Mouse (Mus musculus): ENCODE results near the gene Aym1. TPM values are rescaled to one million over a fixed set of nuclear protein-coding genes. Genes with fewer than 3 reads are reported as not detected.
"Not testable (repeated sequence)": the region's sequence is repeated elsewhere in the genome, so short reads cannot be mapped to it uniquely, and the experiment has no call there.

The Aym1 gene
- polyA plus RNA-seq, 1 experiment from 2014 or later: not detected

DNA sequence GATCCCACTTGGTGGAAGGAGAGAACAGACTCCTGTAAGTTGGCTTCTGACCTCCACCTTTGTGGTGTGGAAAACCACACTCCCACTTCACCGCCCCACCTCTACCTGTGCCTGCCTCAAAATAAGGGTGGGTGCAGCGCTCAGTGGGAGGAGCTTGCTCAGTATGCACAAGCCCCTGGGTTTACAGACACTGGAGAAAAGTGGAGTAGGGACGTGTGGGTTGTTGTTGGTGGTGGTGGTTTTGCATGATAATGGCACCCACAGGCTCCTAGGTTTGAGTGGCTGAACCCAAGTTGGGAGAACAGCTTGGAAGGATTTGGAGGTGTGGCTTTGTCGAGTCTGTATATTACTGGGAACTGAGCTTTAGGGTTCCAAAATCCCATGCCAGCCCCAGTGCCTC, 24.2 kb upstream of the Aym1 start:
- no peaks in the 10 kb centered on the region for H3K9me3 ChIP-seq (ENCODE audit: control insufficient read depth, low read length)
- no peak overlapping the region for H3K4me2 ChIP-seq (ENCODE audit: low read depth, low read length)
- WGBS: 61% methylated on average over 4 of the region's 4 CpGs
- ATAC-seq (ENCODE audit: low read depth): no peak
- no peaks in the 10 kb centered on the region for H3K36me3 ChIP-seq (ENCODE audit: control insufficient read depth, insufficient read depth, low read length)
- H3K4me3 ChIP-seq (ENCODE audit: low read depth, low read length): no peak overlapping the region
- H3K27me3 ChIP-seq (ENCODE audit: control insufficient read depth, insufficient read depth, low read length): peaks cover 19% of the 10 kb centered on the region
- peaks cover 4% of the 10 kb centered on the region; the same call in 1 of the 2 replicates for H3K4me1 ChIP-seq (ENCODE audit: control insufficient read depth, insufficient read depth, low read length)
- H3K27ac ChIP-seq (ENCODE audit: low read depth, low read length): no peak overlapping the region
- no peak overlapping the region for H3K9ac ChIP-seq (replicated peaks; ENCODE audit: low read depth, low read length)

- ATAC-seq (ENCODE audit: low read depth): no peak
- Histone ChIP-seq H3K4me3 (ENCODE audit: low read depth, low read length) (no peak overlapping the region), H3K27me3 (ENCODE audit: control insufficient read depth, insufficient read depth, low read length) (peaks cover 19% of the 10 kb centered on the region)
Observed at GRCm38 (mm10) chr5:113334621-113335530, 22.2 kb upstream of the Aym1 start.

GRCm38 (mm10) chr5:113335732-113336131, 21.4 kb upstream of the Aym1 start:
- ATAC-seq (ENCODE audit: low read depth): no peak
- no peak overlapping the region for H3K27ac ChIP-seq (ENCODE audit: low read depth, low read length)
- no peak overlapping the region for H3K4me3 ChIP-seq (ENCODE audit: low read depth, low read length)
- no peaks in the 10 kb centered on the region for H3K9me3 ChIP-seq (ENCODE audit: control insufficient read depth, low read length)
- no peaks in the 10 kb centered on the region for H3K36me3 ChIP-seq (ENCODE audit: control insufficient read depth, insufficient read depth, low read length)
- WGBS: 1% methylated on average over 16 of the region's 17 CpGs
- H3K9ac ChIP-seq (replicated peaks; ENCODE audit: low read depth, low read length): no peak overlapping the region; the same call in 1 of the 2 replicates
- peak overlapping the region; percentile 20; the same call in 1 of the 2 replicates for H3K4me2 ChIP-seq (ENCODE audit: low read depth, low read length)
- H3K27me3 ChIP-seq (ENCODE audit: control insufficient read depth, insufficient read depth, low read length): peaks cover 19% of the 10 kb centered on the region
- H3K4me1 ChIP-seq (ENCODE audit: control insufficient read depth, insufficient read depth, low read length): peaks cover 4% of the 10 kb centered on the region; the same call in 1 of the 2 replicates

More at GRCm38 (mm10) chr5:113334621-113335530, 22.2 kb upstream of the Aym1 start:
- H3K36me3 ChIP-seq (ENCODE audit: control insufficient read depth, insufficient read depth, low read length): no peaks in the 10 kb centered on the region
- peaks cover 4% of the 10 kb centered on the region; the same call in 1 of the 2 replicates for H3K4me1 ChIP-seq (ENCODE audit: control insufficient read depth, insufficient read depth, low read length)
- WGBS: 7% methylated on average over 34 of the region's 34 CpGs
- peak overlapping the region; percentile 20; the same call in 1 of the 2 replicates for H3K4me2 ChIP-seq (ENCODE audit: low read depth, low read length)
- H3K27ac ChIP-seq (ENCODE audit: low read depth, low read length): no peak overlapping the region
- H3K9me3 ChIP-seq (ENCODE audit: control insufficient read depth, low read length): no peaks in the 10 kb centered on the region
- no peak overlapping the region; the same call in 1 of the 2 replicates for H3K9ac ChIP-seq (replicated peaks; ENCODE audit: low read depth, low read length)

DNA sequence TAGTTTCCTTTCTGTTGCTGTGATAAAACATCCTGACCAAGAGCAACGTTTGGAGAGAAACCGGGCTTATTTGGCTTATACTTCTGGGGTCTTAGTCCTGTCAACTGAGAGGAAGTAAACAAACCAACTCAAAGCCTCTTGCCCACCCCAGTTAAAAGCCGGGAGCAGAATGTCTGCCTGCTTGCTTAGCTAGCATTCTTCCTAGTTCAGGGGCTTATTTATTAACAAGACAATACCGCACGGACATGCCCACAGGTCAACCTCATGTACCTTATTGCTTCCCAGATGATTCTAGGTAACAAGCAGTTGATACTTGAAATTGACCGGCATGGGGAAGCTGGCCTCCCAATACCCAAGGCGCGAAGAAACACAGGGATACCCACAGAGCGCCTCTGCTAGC, 20.8 kb upstream of the Aym1 start:
- H3K4me2 ChIP-seq (ENCODE audit: low read depth, low read length): no peak overlapping the region
- H3K9me3 ChIP-seq (ENCODE audit: control insufficient read depth, low read length): no peaks in the 10 kb centered on the region
- peaks cover 19% of the 10 kb centered on the region for H3K27me3 ChIP-seq (ENCODE audit: control insufficient read depth, insufficient read depth, low read length)
- no peak overlapping the region for H3K9ac ChIP-seq (replicated peaks; ENCODE audit: low read depth, low read length)
- peaks cover 4% of the 10 kb centered on the region; the same call in 1 of the 2 replicates for H3K4me1 ChIP-seq (ENCODE audit: control insufficient read depth, insufficient read depth, low read length)
- H3K27ac ChIP-seq (ENCODE audit: low read depth, low read length): no peak overlapping the region
- H3K4me3 ChIP-seq (ENCODE audit: low read depth, low read length): no peak overlapping the region
- no peaks in the 10 kb centered on the region for H3K36me3 ChIP-seq (ENCODE audit: control insufficient read depth, insufficient read depth, low read length)
- no peak for ATAC-seq (ENCODE audit: low read depth)
- 24% methylated on average over 9 of the region's 9 CpGs for WGBS

- no peak for ATAC-seq (ENCODE audit: low read depth)
- no peak overlapping the region for H3K4me3 ChIP-seq (ENCODE audit: low read depth, low read length)
- H3K9ac ChIP-seq (replicated peaks; ENCODE audit: low read depth, low read length): no peak overlapping the region
- H3K27ac ChIP-seq (ENCODE audit: low read depth, low read length): no peak overlapping the region
- 0 out of 2 replicates have a peak, but pooled peaks cover 5% of the 10 kb centered on the region for H3K4me1 ChIP-seq (ENCODE audit: control insufficient read depth, insufficient read depth, low read length)
- H3K36me3 ChIP-seq (ENCODE audit: control insufficient read depth, insufficient read depth, low read length): no peaks in the 10 kb centered on the region
- H3K27me3 ChIP-seq (ENCODE audit: control insufficient read depth, insufficient read depth, low read length): peaks cover 14% of the 10 kb centered on the region
- no peaks in the 10 kb centered on the region for H3K9me3 ChIP-seq (ENCODE audit: control insufficient read depth, low read length)
- H3K4me2 ChIP-seq (ENCODE audit: low read depth, low read length): no peak overlapping the region
- 28% methylated on average over 16 of the region's 16 CpGs for WGBS
Observed at GRCm38 (mm10) chr5:113344635-113345386, 12.3 kb upstream of the Aym1 start.

DNA sequence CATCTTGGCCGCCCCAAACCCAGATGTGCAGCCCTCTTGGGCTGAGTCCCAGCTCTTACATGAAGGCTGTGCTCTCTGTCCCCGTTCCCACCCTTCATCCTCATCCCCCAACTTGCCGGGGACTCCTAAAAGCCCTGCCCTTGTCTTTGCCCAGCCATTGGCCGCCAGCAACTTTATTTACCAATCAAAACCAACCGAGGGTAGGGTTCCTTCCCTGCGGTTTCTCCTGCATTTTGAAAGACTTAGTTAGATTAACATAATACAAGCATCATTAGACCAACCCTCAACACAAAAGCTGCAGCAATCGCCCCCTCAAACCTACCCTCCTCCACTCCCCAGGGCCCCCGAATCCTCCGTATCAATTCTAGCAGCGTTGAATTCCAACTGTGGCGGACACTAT, 11.3 kb upstream of the Aym1 start:
- H3K4me1 ChIP-seq (ENCODE audit: control insufficient read depth, insufficient read depth, low read length): 0 out of 2 replicates have a peak, but pooled peaks cover 5% of the 10 kb centered on the region
- no peak overlapping the region for H3K9ac ChIP-seq (replicated peaks; ENCODE audit: low read depth, low read length)
- H3K9me3 ChIP-seq (ENCODE audit: control insufficient read depth, low read length): no peaks in the 10 kb centered on the region
- 10% methylated on average over 11 of the region's 11 CpGs for WGBS
- H3K27ac ChIP-seq (ENCODE audit: low read depth, low read length): no peak overlapping the region
- no peaks in the 10 kb centered on the region for H3K36me3 ChIP-seq (ENCODE audit: control insufficient read depth, insufficient read depth, low read length)
- peaks cover 14% of the 10 kb centered on the region for H3K27me3 ChIP-seq (ENCODE audit: control insufficient read depth, insufficient read depth, low read length)
- no peak overlapping the region for H3K4me2 ChIP-seq (ENCODE audit: low read depth, low read length)
- no peak overlapping the region for H3K4me3 ChIP-seq (ENCODE audit: low read depth, low read length)
- no peak for ATAC-seq (ENCODE audit: low read depth)

GRCm38 (mm10) chr5:113346651-113347050, 10.4 kb upstream of the Aym1 start:
- not testable (repeated sequence) for H3K4me2 ChIP-seq (ENCODE audit: low read depth, low read length); H3K9me3 ChIP-seq (ENCODE audit: control insufficient read depth, low read length); ATAC-seq (ENCODE audit: low read depth); H3K4me1 ChIP-seq (ENCODE audit: control insufficient read depth, insufficient read depth, low read length); H3K36me3 ChIP-seq (ENCODE audit: control insufficient read depth, insufficient read depth, low read length); H3K27ac ChIP-seq (ENCODE audit: low read depth, low read length); H3K4me3 ChIP-seq (ENCODE audit: low read depth, low read length); H3K9ac ChIP-seq (replicated peaks; ENCODE audit: low read depth, low read length)
- WGBS: 49% methylated on average over 6 of the region's 6 CpGs
- H3K27me3 ChIP-seq (ENCODE audit: control insufficient read depth, insufficient read depth, low read length): peaks cover 14% of the 10 kb centered on the region

GRCm38 (mm10) chr5:113347593-113347992, 9.5 kb upstream of the Aym1 start:
- ATAC-seq (ENCODE audit: low read depth): no peak
- H3K4me3 ChIP-seq (ENCODE audit: low read depth, low read length): no peak overlapping the region
- H3K9ac ChIP-seq (replicated peaks; ENCODE audit: low read depth, low read length): no peak overlapping the region
- peaks cover 14% of the 10 kb centered on the region for H3K27me3 ChIP-seq (ENCODE audit: control insufficient read depth, insufficient read depth, low read length)
- H3K9me3 ChIP-seq (ENCODE audit: control insufficient read depth, low read length): no peaks in the 10 kb centered on the region
- H3K27ac ChIP-seq (ENCODE audit: low read depth, low read length): no peak overlapping the region
- WGBS: 30% methylated on average over 12 of the region's 12 CpGs
- H3K4me2 ChIP-seq (ENCODE audit: low read depth, low read length): no peak overlapping the region
- H3K36me3 ChIP-seq (ENCODE audit: control insufficient read depth, insufficient read depth, low read length): no peaks in the 10 kb centered on the region
- H3K4me1 ChIP-seq (ENCODE audit: control insufficient read depth, insufficient read depth, low read length): 0 out of 2 replicates have a peak, but pooled peaks cover 5% of the 10 kb centered on the region

All from neural tube, embryonic 14.5 days (tissue).